Mouse (Mus musculus) ES-E14 (cell line): ENCODE measurements around the gene Ccpg1os.

Source experiments
- MAFK ChIP-seq: IDR thresholded peaks from 2 replicates; pipeline ENCODE4 v1.6.1; 2014; ENCODE audit warnings: mild to moderate bottlenecking, low read depth, low read length, inconsistent platforms; ENCODE audit not compliant: insufficient read depth
- ZC3H11A ChIP-seq: IDR thresholded peaks from 2 replicates; pipeline ENCODE4 v1.6.1; 2012; ENCODE audit warnings: low read depth, mild to moderate bottlenecking, inconsistent platforms, low read length, borderline replicate concordance

- TF ChIP-seq ZC3H11A (no peak), MAFK (no peak)
Measured at GRCm38 (mm10) chr9:72996806-72997205, 11.6 kb upstream of the Ccpg1os start.
